Mouse (Mus musculus) embryonic fibroblast, embryonic 13.5 days (primary cell): ENCODE data around the gene Fam189a1.

ENCODE experiments used
- CTCF ChIP-seq: IDR thresholded peaks from 2 replicates; pipeline ENCODE4 v1.5.1; 2011; ENCODE audit warnings: mild to moderate bottlenecking, control low read depth, low read length, moderate library complexity, borderline replicate concordance; ENCODE audit not compliant: insufficient read depth
- POLR2A ChIP-seq: IDR thresholded peaks from 2 replicates; pipeline ENCODE4 v1.6.1; 2011; ENCODE audit warnings: low read depth, mild to moderate bottlenecking, control low read depth, low read length, moderate library complexity

DNA sequence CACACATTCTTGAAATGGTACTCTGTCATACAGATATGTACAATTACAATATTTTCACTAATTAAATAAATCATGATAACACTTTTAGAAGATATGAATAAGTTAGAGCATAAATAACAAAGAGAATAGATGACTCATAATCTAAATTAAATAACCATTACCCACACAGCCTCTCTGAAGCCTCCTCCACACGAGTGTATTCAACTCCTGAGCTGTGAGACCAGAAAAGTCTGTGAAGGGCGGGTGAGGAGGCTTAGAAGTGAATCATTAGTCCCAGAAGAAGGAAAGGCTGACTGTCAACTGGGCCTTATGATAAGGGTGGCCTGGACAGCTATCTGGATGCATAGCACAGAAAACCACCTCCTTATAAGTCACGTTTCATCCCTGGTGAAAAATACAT lies 222.3 kb downstream of the Fam189a1 start:
- TF ChIP-seq CTCF, result no peak
- no peak for TF ChIP-seq POLR2A
